Mouse (Mus musculus) liver, embryonic 15.5 days (tissue): ENCODE data around the gene Ttc33. TPM values are rescaled to one million over a fixed set of nuclear protein-coding genes. Genes with fewer than 3 reads are reported as not detected.

Experiments
- ATAC-seq: fragments of 200-750 bp; cut with Nextera tagmentation; 2 replicates; pipeline ENCODE4 v1.8.0; 2017; ENCODE audit warnings: moderate number of reproducible peaks, mild to moderate bottlenecking, moderate library complexity; ENCODE audit not compliant: insufficient read depth
- H3K27ac ChIP-seq: fragments of 300-500 bp; sonication (generic); replicated peaks from 2 replicates; pipeline ENCODE4 v1.5.1; 2015; ENCODE audit warnings: mild to moderate bottlenecking, inconsistent platforms
- H3K27me3 ChIP-seq: fragments of 300-500 bp; sonication (generic); 2 replicates; pipeline ENCODE4 v1.6.1; 2015; ENCODE audit warnings: mild to moderate bottlenecking, inconsistent platforms
- H3K36me3 ChIP-seq: fragments of 300-500 bp; sonication (generic); replicated peaks from 2 replicates; pipeline ENCODE4 v1.6.1; 2015; ENCODE audit warnings: moderate library complexity, mild to moderate bottlenecking, inconsistent platforms
- H3K4me1 ChIP-seq: fragments of 300-500 bp; sonication (generic); replicated peaks from 2 replicates; pipeline ENCODE4 v1.6.1; 2015; ENCODE audit warnings: inconsistent platforms
- H3K4me2 ChIP-seq: fragments of 300-500 bp; sonication (generic); 2 replicates; pipeline ENCODE4 v1.6.1; 2015; ENCODE audit warnings: moderate library complexity, mild to moderate bottlenecking, inconsistent platforms
- H3K4me3 ChIP-seq: fragments of 300-500 bp; sonication (generic); replicated peaks from 2 replicates; pipeline ENCODE4 v1.5.1; 2015; ENCODE audit warnings: mild to moderate bottlenecking, inconsistent platforms
- H3K9ac ChIP-seq: fragments of 300-500 bp; sonication (generic); 2 replicates; pipeline ENCODE4 v1.6.1; 2015; ENCODE audit warnings: moderate library complexity, mild to moderate bottlenecking, inconsistent platforms
- H3K9me3 ChIP-seq: fragments of 300-500 bp; sonication (generic); replicated peaks from 2 replicates; pipeline ENCODE4 v1.6.1; 2016; ENCODE audit warnings: inconsistent platforms
- WGBS: fragments of 180-500 bp; shearing (Covaris S2); methylation state at CpG from one replicate; pipeline ENCODE4 v1.1.7; 2015; ENCODE audit warnings: mixed read lengths; ENCODE audit not compliant: insufficient replicate concordance; 5-methylcytosine and 5-hydroxymethylcytosine counted together
- polyA plus RNA-seq: library from polyadenylated mRNA; unstranded; fragments of >200 nt; fragmentation: Nextera tagmentation; extraction: Ambion mirVana; gene quantifications from 2 replicates; pipeline ENCODE4 v1.2.1, GENCODE M21; 2015

Gene Ttc33
- polyA plus RNA-seq, 1 experiment from 2014 or later = 13.5 TPM

DNA sequence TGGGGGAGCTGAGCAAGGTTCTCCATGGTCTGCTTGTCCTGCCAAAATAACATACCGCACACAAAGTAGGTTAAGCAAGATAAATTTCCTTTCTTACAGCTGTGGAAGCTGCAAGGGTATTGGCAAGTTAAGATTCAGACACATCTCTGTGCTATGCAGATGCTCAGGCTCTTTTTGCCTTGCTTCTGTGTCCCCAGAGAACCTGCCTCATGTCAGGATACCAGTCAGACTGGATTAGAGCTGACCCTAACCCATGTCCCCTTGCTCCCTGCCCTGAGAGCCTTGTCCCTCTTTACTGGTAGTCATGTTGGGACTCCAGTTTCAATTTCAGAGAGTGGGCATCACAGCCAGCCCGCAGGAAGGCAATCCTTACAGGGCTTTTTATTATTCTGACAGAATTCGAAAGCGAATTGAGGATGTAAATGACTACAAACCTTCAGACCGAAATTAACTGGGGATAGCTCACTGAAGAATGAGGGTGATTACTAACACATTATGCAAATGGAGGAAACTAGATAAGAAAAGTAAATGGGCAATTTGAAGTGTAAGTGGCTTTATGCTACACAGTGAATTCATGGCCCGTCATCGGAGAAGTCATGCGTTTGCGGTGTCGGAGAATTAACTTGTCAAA, 77.7 kb downstream of the Ttc33 start:
- Histone ChIP-seq H3K36me3 (no peaks in the 10 kb centered on the region), H3K9me3 (no peaks in the 10 kb centered on the region), H3K4me2 (no peak overlapping the region; the same call in 1 of the 2 replicates), H3K4me1 (peaks cover 8% of the 10 kb centered on the region; the same call in 1 of the 2 replicates), H3K4me3 (no peak overlapping the region), H3K9ac (no peak overlapping the region), H3K27me3 (no peaks in the 10 kb centered on the region), H3K27ac (no peak overlapping the region)
- WGBS = 62% methylated on average over 10 of the region's 10 CpGs
- ATAC-seq = no peak

DNA sequence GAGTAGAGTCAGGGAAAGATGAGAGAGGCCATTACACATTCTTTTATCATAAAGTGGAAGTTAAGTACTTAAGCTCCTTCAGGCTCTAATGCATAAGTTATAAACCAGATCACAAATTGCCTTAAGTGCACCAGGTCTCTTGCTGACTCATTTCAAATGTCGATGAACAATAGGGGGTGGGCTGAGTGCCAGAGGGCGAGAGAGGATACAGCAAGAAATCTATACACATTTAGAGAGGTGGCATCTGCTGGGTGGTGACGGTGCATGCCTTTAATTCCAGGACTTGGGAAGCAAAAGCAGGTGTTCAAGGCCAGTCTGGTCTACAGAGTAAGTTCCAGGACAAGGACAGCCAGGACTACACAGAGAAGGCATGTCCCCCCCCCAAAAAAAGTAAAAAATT, 80.8 kb downstream of the Ttc33 start:
- 62% methylated on average over 3 of the region's 3 CpGs for WGBS
- Histone ChIP-seq H3K9me3 (no peaks in the 10 kb centered on the region), H3K4me3 (no peak overlapping the region), H3K4me2 (no peak overlapping the region), H3K27me3 (no peaks in the 10 kb centered on the region), H3K27ac (no peak overlapping the region), H3K4me1 (peaks cover 2% of the 10 kb centered on the region; the same call in 1 of the 2 replicates), H3K9ac (no peak overlapping the region), H3K36me3 (no peaks in the 10 kb centered on the region)
- ATAC-seq = no peak

Other genes with a start within 250 kb of the Ttc33 start
- gene C7, start 121.8 kb upstream of the Ttc33 start, polyA plus RNA-seq = not detected in 2 replicates
- gene Card6, start 77.0 kb upstream of the Ttc33 start, polyA plus RNA-seq = 1.2 and 1.6 TPM in 2 replicates
- 195 and 292 TPM in 2 replicates for gene Rpl37, start 68.9 kb upstream of the Ttc33 start, polyA plus RNA-seq
- 11.4 and 12.2 TPM in 2 replicates for gene Prkaa1, start 41.7 kb upstream of the Ttc33 start, polyA plus RNA-seq
- 1.5 and 1.6 TPM in 2 replicates for gene Ptger4, start 58.7 kb downstream of the Ttc33 start, polyA plus RNA-seq